Mouse (Mus musculus): ENCODE measurements around the gene Mat2b.

Gene Mat2b

GRCm38 (mm10) chr11:40649726-40650445, 45.1 kb downstream of the Mat2b start:
- DNase-seq: no peak

DNA sequence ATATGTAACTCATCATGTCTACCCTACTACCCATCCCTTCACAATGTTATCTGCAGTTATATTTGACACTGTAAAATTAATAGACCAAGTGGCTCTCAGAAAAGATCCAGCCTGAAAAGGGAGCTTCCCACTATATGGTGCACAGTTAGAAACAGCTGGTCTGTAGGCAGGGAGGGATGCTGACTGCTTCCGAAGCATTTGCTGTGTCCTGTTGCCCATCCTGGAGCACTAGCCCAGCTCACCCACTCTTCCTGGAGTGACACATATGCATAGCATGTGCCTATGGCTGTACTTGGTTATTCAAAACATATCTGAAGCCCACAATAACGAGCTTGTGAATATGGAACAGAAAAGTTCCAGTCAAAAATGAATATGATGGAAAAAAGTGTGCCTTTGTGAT, 47.8 kb downstream of the Mat2b start:
- DNase-seq: no peak
